ENCODE assay signal across 14 mouse cellular contexts in the genomic region with DNA sequence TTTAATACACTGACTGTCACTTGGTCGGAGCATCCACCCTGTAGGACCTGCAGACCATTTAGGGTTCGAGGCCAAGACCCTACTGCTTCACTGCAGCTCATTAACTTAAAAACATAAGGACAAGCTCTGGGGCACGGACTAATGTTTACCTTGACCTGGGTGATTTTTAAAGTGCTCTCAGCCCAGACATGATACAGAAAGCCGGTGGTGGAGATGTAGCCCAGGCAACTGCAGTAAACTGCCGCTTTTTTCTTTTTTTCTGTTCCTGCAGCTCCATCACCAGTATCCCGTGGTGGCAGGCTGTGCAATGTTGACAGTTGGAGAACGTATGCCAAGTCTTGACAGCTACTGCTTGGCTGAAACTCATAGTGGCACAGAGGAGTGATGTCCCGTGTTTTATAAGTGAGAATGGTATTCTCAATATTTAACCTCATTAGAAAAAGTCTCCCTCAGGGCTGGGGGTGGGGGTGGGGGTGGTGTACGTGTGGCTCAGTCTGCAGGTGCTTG. TPM values are rescaled to one million over a fixed set of nuclear protein-coding genes. Genes with fewer than 3 reads are reported as not detected.
DNase-seq lines count a peak whose midpoint lies in the region; TF ChIP-seq lines count a peak whose summit lies in the region.
"Had no signal": no experiment of that assay in that cellular context is flagged by ENCODE, and none has a peak within 500 bp of the region (broad histone marks: within the 10 kb centered on the region; RNA-seq: fewer than 3 reads in every experiment).

No protein-coding gene starts in this region.

- no peak for TF ChIP-seq POLR2A in brain, embryonic 14.5 days (IDR thresholded peaks at IDR 0.05; ENCODE audit: borderline replicate concordance, extremely low read depth, insufficient read depth, insufficient read length, poor library complexity, severe bottlenecking)

- TF ChIP-seq CTCF in brain, embryonic 14.5 days (IDR thresholded peaks at IDR 0.05; ENCODE audit: borderline replicate concordance, extremely low read depth, insufficient read depth, insufficient read length), result no peak

- peak; percentile 16 for DNase-seq in layer of hippocampus, adult 11-12 months (ENCODE audit: low spot score)
- no peak for DNase-seq in layer of hippocampus, postnatal 25 days (ENCODE audit: extremely low spot score in 1 of 2, low spot score in 1 of 2)
- peak; percentile 79 for DNase-seq in brain, embryonic 14.5 days (ENCODE audit: low read depth)
- DNase-seq in cerebellum, adult 18-20 months, result peak; percentile 40 to 58
- peak; percentile 16 to 19 for DNase-seq in layer of hippocampus, adult 8-10 months (ENCODE audit: low spot score in 2 of 2)
- DNase-seq in ovary, postnatal 14 days (ENCODE audit: low spot score), result no peak
- no peak for DNase-seq in spleen, adult 18-20 months
- DNase-seq: adrenal gland, postnatal 25 days; heart, adult 2 months; heart, postnatal 36 days had no signal

RNA-seq across cellular contexts. Expression of a gene that starts 39.3 kb away (rescaled TPM):
- total RNA-seq in layer of hippocampus, postnatal 25 days (2021), result under 1 TPM; 0.15 to 0.42 TPM
- polyA plus RNA-seq in brain, embryonic 14.5 days (2012; rRNA removed), result 0.13 and 0.52 TPM in 2 replicates
- 1 to 10 TPM in 1 of 4 experiments, under 1 TPM in 3; 0.47 to 1.1 (median 0.57) TPM for total RNA-seq in layer of hippocampus, adult 8-10 months (2022)
- total RNA-seq: CH12.LX; heart, adult 2 months; heart, postnatal 36 days had no signal
- polyA plus RNA-seq: kidney, postnatal 0 days; spleen, adult 2 months had no signal

RNA-seq across cellular contexts. Expression of a gene that starts 44.8 kb away (rescaled TPM):
- total RNA-seq in layer of hippocampus, postnatal 25 days (2021), result 1 to 10 TPM; 6.2 to 6.6 TPM
- polyA plus RNA-seq in brain, embryonic 14.5 days (2012; rRNA removed), result 8.4 and 9.5 TPM in 2 replicates
- 1 to 10 TPM; 6.3 to 8.6 (median 7.5) TPM for total RNA-seq in layer of hippocampus, adult 8-10 months (2022)

RNA-seq across cellular contexts. Expression of a gene that starts 48.9 kb away (rescaled TPM):
- total RNA-seq in layer of hippocampus, postnatal 25 days (2021), result 1 to 10 TPM; 1.0 to 1.7 TPM
- polyA plus RNA-seq in brain, embryonic 14.5 days (2012; rRNA removed), result 1.2 and 1.7 TPM in 2 replicates
- total RNA-seq in layer of hippocampus, adult 8-10 months (2022), result 1 to 10 TPM; 1.1 to 2.7 (median 1.7) TPM
- total RNA-seq: CH12.LX; heart, postnatal 36 days had no signal
- polyA plus RNA-seq: limb, embryonic 12.5 days had no signal

Comparison
In these comparisons a context has a peak if more than half of its experiments do, and no peak if none do; other contexts are left out.
1. DNase-seq: peak in layer of hippocampus, adult 11-12 months (single experiment), brain, embryonic 14.5 days (single experiment), cerebellum, adult 18-20 months (2 of 2) and layer of hippocampus, adult 8-10 months (2 of 2); none in layer of hippocampus, postnatal 25 days (0 of 2), ovary, postnatal 14 days (single experiment) and spleen, adult 18-20 months (0 of 2).